Mouse (Mus musculus): ENCODE measurements around the gene Myh10. TPM values are rescaled to one million over a fixed set of nuclear protein-coding genes. Genes with fewer than 3 reads are reported as not detected.
A peak's percentile ranks its signal among the peaks of the same experiment; 100 is the strongest.

The Myh10 gene
- polyA plus RNA-seq, 1 experiment from 2014 or later: 129 TPM

GRCm38 (mm10) chr11:68674643-68675042, 16.7 kb upstream of the Myh10 start:
- 82% methylated on average over 3 of the region's 3 CpGs for WGBS
- no peaks in the 10 kb centered on the region for H3K36me3 ChIP-seq
- no peak for ATAC-seq (ENCODE audit: low FRiP score, low read depth)

DNA sequence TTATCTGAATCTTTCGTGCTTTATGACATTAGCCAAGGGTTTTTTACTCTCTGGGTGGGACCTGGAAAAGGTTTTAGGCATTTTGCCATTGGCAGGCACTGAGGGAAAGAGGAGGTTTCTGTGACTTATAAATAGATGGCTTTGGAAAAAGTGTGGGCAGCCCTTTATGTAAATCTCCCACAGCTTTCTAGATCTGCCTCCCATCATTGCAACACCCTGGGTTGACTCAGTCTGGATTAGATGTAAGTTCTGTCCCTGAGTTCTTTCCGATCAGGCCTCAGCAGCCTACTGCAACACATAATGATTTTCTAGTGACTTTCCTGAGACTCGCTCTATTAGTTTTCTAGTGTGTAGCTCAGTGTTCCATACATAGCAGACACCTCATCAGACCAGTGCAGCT, 16.1 kb upstream of the Myh10 start:
- Histone ChIP-seq H3K4me3 (no peak overlapping the region), H3K27me3 (replicated peaks) (no peaks in the 10 kb centered on the region), H3K27ac (no peak overlapping the region), H3K4me1 (no peaks in the 10 kb centered on the region), H3K36me3 (no peaks in the 10 kb centered on the region), H3K4me2 (replicated peaks) (no peak overlapping the region), H3K9me3 (no peaks in the 10 kb centered on the region), H3K9ac (no peak overlapping the region)
- 89% methylated on average over 3 of the region's 3 CpGs for WGBS
- no peak for ATAC-seq (ENCODE audit: low FRiP score, low read depth)

More at GRCm38 (mm10) chr11:68674643-68675042, 16.7 kb upstream of the Myh10 start:
- no peak overlapping the region for H3K4me3 ChIP-seq
- no peaks in the 10 kb centered on the region for H3K9me3 ChIP-seq
- no peak overlapping the region for H3K4me2 ChIP-seq (replicated peaks)
- no peak overlapping the region for H3K9ac ChIP-seq
- H3K27ac ChIP-seq: no peak overlapping the region
- H3K4me1 ChIP-seq: no peaks in the 10 kb centered on the region
- no peaks in the 10 kb centered on the region for H3K27me3 ChIP-seq (replicated peaks)

GRCm38 (mm10) chr11:68681254-68681839, 10.0 kb upstream of the Myh10 start:
- no peaks in the 10 kb centered on the region for H3K27me3 ChIP-seq (replicated peaks)
- no peak overlapping the region for H3K9ac ChIP-seq
- no peaks in the 10 kb centered on the region for H3K36me3 ChIP-seq
- H3K4me2 ChIP-seq (replicated peaks): no peak overlapping the region
- ATAC-seq (ENCODE audit: low FRiP score, low read depth): no peak
- no peak overlapping the region for H3K27ac ChIP-seq
- WGBS: 67% methylated on average over 3 of the region's 3 CpGs
- no peaks in the 10 kb centered on the region for H3K9me3 ChIP-seq
- no peak overlapping the region for H3K4me3 ChIP-seq
- no peaks in the 10 kb centered on the region for H3K4me1 ChIP-seq

DNA sequence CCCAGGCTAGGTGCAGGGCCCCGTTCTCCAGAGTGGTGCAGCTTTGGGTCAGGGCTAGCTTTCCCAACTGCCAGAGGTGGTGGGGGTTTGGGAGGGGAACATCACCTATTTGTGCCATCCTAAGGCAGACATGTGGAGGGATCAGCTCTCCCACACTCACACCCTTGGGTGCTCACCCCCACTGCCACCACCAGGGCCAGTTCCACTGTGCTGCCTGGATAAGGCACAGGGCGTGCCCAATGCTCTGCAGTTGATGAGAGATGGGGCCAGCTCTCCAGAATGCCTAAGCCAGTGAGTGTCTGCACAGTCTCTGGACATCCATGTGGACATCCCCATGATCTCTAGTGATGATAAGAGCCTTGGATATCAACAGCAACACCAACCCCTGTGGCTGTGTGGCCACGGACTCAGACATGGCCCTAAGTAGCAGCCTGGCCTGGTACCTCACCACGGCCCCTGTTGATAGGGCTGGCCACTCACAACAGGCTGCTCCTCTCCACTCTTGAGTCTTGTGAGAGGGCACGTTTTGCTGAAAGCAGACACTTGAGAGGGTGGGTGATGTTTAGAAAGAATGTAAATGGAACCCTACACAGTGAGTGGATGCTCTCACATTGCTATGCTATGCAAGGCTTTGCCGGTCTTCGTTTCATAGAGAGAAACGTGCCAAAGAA, 9.1 kb upstream of the Myh10 start:
- no peak overlapping the region for H3K9ac ChIP-seq
- 86% methylated on average over 8 of the region's 8 CpGs for WGBS
- no peak overlapping the region for H3K4me3 ChIP-seq
- no peak overlapping the region for H3K27ac ChIP-seq
- no peaks in the 10 kb centered on the region for H3K9me3 ChIP-seq
- H3K36me3 ChIP-seq: no peaks in the 10 kb centered on the region
- H3K4me1 ChIP-seq: no peaks in the 10 kb centered on the region
- no peak for ATAC-seq (ENCODE audit: low FRiP score, low read depth)
- H3K27me3 ChIP-seq (replicated peaks): no peaks in the 10 kb centered on the region
- H3K4me2 ChIP-seq (replicated peaks): no peak overlapping the region

DNA sequence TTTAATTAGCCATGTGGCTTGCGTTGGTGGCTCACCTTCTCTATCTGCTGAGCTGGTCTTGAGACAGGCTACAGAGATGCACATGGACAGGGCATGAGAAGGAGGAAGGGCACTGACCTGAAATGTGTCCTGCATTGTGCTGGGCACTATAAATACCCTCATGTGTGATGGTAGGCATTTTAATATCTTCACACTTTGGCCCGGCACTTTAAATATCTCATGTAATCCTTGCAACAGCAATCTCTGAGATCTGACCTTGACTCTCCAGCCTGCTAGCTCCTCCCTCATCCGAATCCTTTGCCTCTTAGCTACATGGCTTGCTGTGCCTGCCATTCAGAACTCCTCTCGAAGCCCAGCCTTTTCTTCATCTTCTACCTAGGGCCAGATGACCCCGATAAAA, 5.4 kb upstream of the Myh10 start:
- H3K27ac ChIP-seq: no peak overlapping the region
- H3K4me1 ChIP-seq: 0 out of 2 replicates have a peak, but pooled peaks cover 2% of the 10 kb centered on the region
- no peak for ATAC-seq (ENCODE audit: low FRiP score, low read depth)
- H3K9me3 ChIP-seq: no peaks in the 10 kb centered on the region
- H3K27me3 ChIP-seq (replicated peaks): no peaks in the 10 kb centered on the region
- WGBS: 92% methylated on average over 5 of the region's 5 CpGs
- H3K9ac ChIP-seq: no peak overlapping the region
- H3K4me2 ChIP-seq (replicated peaks): no peak overlapping the region
- no peaks in the 10 kb centered on the region for H3K36me3 ChIP-seq
- H3K4me3 ChIP-seq: no peak overlapping the region

DNA sequence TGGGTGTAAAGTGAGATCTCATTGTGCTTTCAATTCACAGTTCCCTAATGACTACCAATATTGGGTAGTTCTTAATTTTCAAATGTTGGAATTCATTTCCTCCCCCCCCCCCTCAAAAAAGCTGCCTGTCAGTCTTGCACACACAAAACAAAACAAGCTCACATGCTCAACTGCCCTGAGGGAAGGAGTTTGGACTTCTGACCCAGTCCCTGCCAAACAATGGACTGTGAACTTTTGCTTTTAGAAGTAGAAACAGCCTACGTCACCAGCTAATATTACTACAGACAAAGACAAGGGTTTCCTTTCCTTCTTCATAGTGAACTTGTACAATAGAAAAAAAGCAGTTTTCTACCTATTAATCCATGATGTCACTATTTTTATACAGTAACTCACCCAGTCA, 2.1 kb upstream of the Myh10 start:
- peaks cover 9% of the 10 kb centered on the region; the same call in 1 of the 2 replicates for H3K4me1 ChIP-seq
- H3K9ac ChIP-seq: no peak overlapping the region
- H3K27ac ChIP-seq: no peak overlapping the region
- no peak for ATAC-seq (ENCODE audit: low FRiP score, low read depth)
- H3K4me3 ChIP-seq: no peak overlapping the region
- no peaks in the 10 kb centered on the region for H3K27me3 ChIP-seq (replicated peaks)
- WGBS: 74% methylated on average over 1 of the region's 1 CpGs
- no peak overlapping the region for H3K4me2 ChIP-seq (replicated peaks)
- no peaks in the 10 kb centered on the region for H3K9me3 ChIP-seq
- H3K36me3 ChIP-seq: no peaks in the 10 kb centered on the region

DNA sequence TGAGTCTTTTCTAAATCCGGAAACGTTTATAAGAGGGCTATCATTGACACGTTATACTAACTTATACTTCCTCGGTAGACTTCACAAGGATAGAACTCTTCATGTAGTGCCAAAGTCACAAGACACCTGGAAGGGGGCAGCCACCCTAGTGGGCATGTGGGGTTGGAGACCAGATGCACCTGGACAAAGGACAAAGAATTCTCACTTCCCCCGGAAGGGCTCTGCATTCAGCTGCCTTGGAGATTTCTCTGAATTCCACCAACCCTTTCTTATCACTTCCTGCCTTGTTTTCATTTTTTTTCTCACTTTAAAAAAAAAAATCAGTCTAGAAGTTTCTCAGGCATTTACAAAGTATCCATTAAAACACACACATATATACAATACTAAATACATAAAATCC, 894 bp upstream of the Myh10 start:
- WGBS: 79% methylated on average over 5 of the region's 5 CpGs
- H3K4me2 ChIP-seq (replicated peaks): no peak overlapping the region

GRCm38 (mm10) chr11:68692010-68692692, 792 bp downstream of the Myh10 start:
- Histone ChIP-seq H3K36me3 (no peaks in the 10 kb centered on the region), H3K9me3 (no peaks in the 10 kb centered on the region), H3K27ac (peak overlapping the region; percentile 90), H3K4me1 (peaks cover 14% of the 10 kb centered on the region; the same call in 1 of the 2 replicates), H3K9ac (peak overlapping the region; percentile 90), H3K4me2 (replicated peaks) (peak overlapping the region; percentile 86), H3K4me3 (peak overlapping the region; percentile 80), H3K27me3 (replicated peaks) (no peaks in the 10 kb centered on the region)
- WGBS: 1% methylated on average over 34 of the region's 34 CpGs
- ATAC-seq (ENCODE audit: low FRiP score, low read depth): no peak

More for the DNA sequence above, 894 bp upstream of the Myh10 start:
- Histone ChIP-seq H3K27ac (no peak overlapping the region), H3K9me3 (no peaks in the 10 kb centered on the region), H3K27me3 (replicated peaks) (no peaks in the 10 kb centered on the region), H3K4me3 (no peak overlapping the region), H3K36me3 (no peaks in the 10 kb centered on the region), H3K9ac (no peak overlapping the region), H3K4me1 (peaks cover 14% of the 10 kb centered on the region; the same call in 1 of the 2 replicates)
- ATAC-seq (ENCODE audit: low FRiP score, low read depth): no peak

GRCm38 (mm10) chr11:68692693-68693446, 1.5 kb downstream of the Myh10 start:
- H3K9ac ChIP-seq: peak overlapping the region; percentile 90
- under 1% methylated on average over 43 of the region's 43 CpGs for WGBS
- peak overlapping the region; percentile 80 for H3K4me3 ChIP-seq
- H3K9me3 ChIP-seq: no peaks in the 10 kb centered on the region
- H3K4me1 ChIP-seq: peaks cover 14% of the 10 kb centered on the region; the same call in 1 of the 2 replicates
- ATAC-seq (ENCODE audit: low FRiP score, low read depth): no peak
- peak overlapping the region; percentile 90 for H3K27ac ChIP-seq
- H3K27me3 ChIP-seq (replicated peaks): no peaks in the 10 kb centered on the region
- peak overlapping the region; percentile 86 for H3K4me2 ChIP-seq (replicated peaks)
- H3K36me3 ChIP-seq: no peaks in the 10 kb centered on the region

- Histone ChIP-seq H3K4me2 (replicated peaks) (peak overlapping the region; percentile 86), H3K9me3 (no peaks in the 10 kb centered on the region), H3K27me3 (replicated peaks) (no peaks in the 10 kb centered on the region), H3K27ac (0 out of 2 replicates have a peak overlapping the region, but pooled peaks have one; percentile 90), H3K4me3 (peak overlapping the region; percentile 80), H3K4me1 (peaks cover 14% of the 10 kb centered on the region; the same call in 1 of the 2 replicates), H3K9ac (peak overlapping the region; percentile 90), H3K36me3 (0 out of 2 replicates have a peak, but pooled peaks cover 3% of the 10 kb centered on the region)
- 14% methylated on average over 10 of the region's 10 CpGs for WGBS
- no peak for ATAC-seq (ENCODE audit: low FRiP score, low read depth)
Measured at GRCm38 (mm10) chr11:68693447-68694040, 2.2 kb downstream of the Myh10 start.

DNA sequence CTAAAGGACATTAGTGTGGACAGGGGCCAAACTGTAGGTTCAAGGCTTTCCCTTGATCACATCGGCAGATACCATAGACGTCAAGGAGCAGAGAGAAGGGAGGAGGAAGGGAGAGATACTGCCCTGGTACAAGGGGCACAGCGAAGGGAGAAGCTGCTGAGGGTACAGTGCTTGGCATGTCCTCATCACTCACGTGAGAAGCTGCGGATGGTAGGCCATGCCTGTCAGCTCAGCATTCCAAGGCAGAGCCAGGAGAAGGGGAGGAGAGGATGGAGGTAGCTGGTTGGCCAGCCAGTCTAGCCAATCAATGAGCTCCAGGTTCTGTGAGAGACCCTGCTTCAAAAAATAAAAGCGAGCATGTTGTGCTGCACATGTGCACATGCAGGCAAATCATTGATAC, 11.0 kb downstream of the Myh10 start:
- 0 out of 2 replicates have a peak, but pooled peaks cover 6% of the 10 kb centered on the region for H3K4me1 ChIP-seq
- H3K9ac ChIP-seq: no peak overlapping the region
- H3K9me3 ChIP-seq: 0 out of 2 replicates have a peak, but pooled peaks cover 21% of the 10 kb centered on the region
- no peak for ATAC-seq (ENCODE audit: low FRiP score, low read depth)
- no peaks in the 10 kb centered on the region for H3K27me3 ChIP-seq (replicated peaks)
- no peak overlapping the region for H3K4me2 ChIP-seq (replicated peaks)
- H3K36me3 ChIP-seq: peaks cover 67% of the 10 kb centered on the region
- H3K27ac ChIP-seq: no peak overlapping the region
- 97% methylated on average over 6 of the region's 6 CpGs for WGBS
- H3K4me3 ChIP-seq: no peak overlapping the region

All from neural tube, embryonic 12.5 days (tissue).